Mouse (Mus musculus) myocyte (in vitro differentiated cells): ENCODE measurements at regions not wholly inside any gene's neighbourhood (a gene's known extent, or its start where the extent isn't known, plus 50 kb on each side); places are given as distances from the start of the nearest gene placed in this dataset.

ENCODE experiments used
- H3K27me3 ChIP-seq: one replicate; pipeline ENCODE4 v1.6.1; 2011; ENCODE audit not compliant: control insufficient read depth, insufficient read depth, insufficient read length
- H3K36me3 ChIP-seq: one replicate; pipeline ENCODE4 v1.6.1; 2011; ENCODE audit not compliant: control insufficient read depth, insufficient read depth
- H3K4me2 ChIP-seq: one replicate; pipeline ENCODE4 v1.6.1; 2011; ENCODE audit warnings: low read depth, control low read depth
- H3K4me3 ChIP-seq: one replicate; pipeline ENCODE4 v1.5.1; 2011; ENCODE audit warnings: mild to moderate bottlenecking, control low read depth, moderate library complexity
- H3K79me2 ChIP-seq: one replicate; pipeline ENCODE4 v1.6.1; 2011; ENCODE audit not compliant: control insufficient read depth, insufficient read depth
- H3ac ChIP-seq: one replicate; pipeline ENCODE4 v1.6.1; 2011; ENCODE audit not compliant: control insufficient read depth, insufficient read length
- CEBPB ChIP-seq: IDR thresholded peaks from 2 replicates; pipeline ENCODE4 v1.6.1; 2011; ENCODE audit warnings: mild to moderate bottlenecking, moderate library complexity; ENCODE audit not compliant: poor library complexity, insufficient read depth, severe bottlenecking
- E2F4 ChIP-seq: IDR thresholded peaks from one replicate; pipeline ENCODE4 v1.6.1; 2011; ENCODE audit warnings: mild to moderate bottlenecking, control low read depth, moderate library complexity; ENCODE audit not compliant: insufficient read depth
- MAX ChIP-seq: IDR thresholded peaks from one replicate; pipeline ENCODE4 v1.6.1; 2011; ENCODE audit warnings: low read depth, mild to moderate bottlenecking, control low read depth
- MYOD1 ChIP-seq, 3 experiments: IDR thresholded peaks; one replicate each; pipeline ENCODE4 v1.6.1; 2011; ENCODE audit warnings: control low read depth in 2 of 3, low read depth in 2 of 3, mild to moderate bottlenecking in 2 of 3, moderate library complexity in 1 of 3; ENCODE audit not compliant: insufficient read length in 2 of 3, control insufficient read depth in 1 of 3
- MYOG ChIP-seq, 3 experiments: IDR thresholded peaks; one replicate each; pipeline ENCODE4 v1.6.1; 2011; ENCODE audit warnings: control low read depth in 2 of 3, low read depth in 2 of 3, mild to moderate bottlenecking in 2 of 3; ENCODE audit not compliant: insufficient read length in 2 of 3, control insufficient read depth in 1 of 3, insufficient read depth in 1 of 3
- POLR2A ChIP-seq: IDR thresholded peaks from one replicate; pipeline ENCODE4 v1.6.1; 2011; ENCODE audit warnings: low read depth, mild to moderate bottlenecking, control low read depth, moderate library complexity; ENCODE audit not compliant: insufficient read length
- POLR2AphosphoS2 ChIP-seq: IDR thresholded peaks from one replicate; pipeline ENCODE4 v1.6.1; 2011; ENCODE audit warnings: low read depth, control low read depth; ENCODE audit not compliant: insufficient read length
- REST ChIP-seq: IDR thresholded peaks from one replicate; pipeline ENCODE4 v1.6.1; 2011; ENCODE audit warnings: mild to moderate bottlenecking, control low read depth, moderate library complexity; ENCODE audit not compliant: insufficient read depth, insufficient read length
- SRF ChIP-seq: IDR thresholded peaks from one replicate; pipeline ENCODE4 v1.6.1; 2011; ENCODE audit warnings: low read depth; ENCODE audit not compliant: control insufficient read depth, insufficient read length
- TCF12 ChIP-seq: IDR thresholded peaks from one replicate; pipeline ENCODE4 v1.6.1; 2011; ENCODE audit warnings: mild to moderate bottlenecking, control low read depth; ENCODE audit not compliant: poor library complexity, insufficient read depth, severe bottlenecking
- TCF3 ChIP-seq: IDR thresholded peaks from one replicate; pipeline ENCODE4 v1.6.1; 2011; ENCODE audit warnings: low read depth, control low read depth; ENCODE audit not compliant: insufficient read length
- USF1 ChIP-seq: IDR thresholded peaks from one replicate; pipeline ENCODE4 v1.6.1; 2011; ENCODE audit warnings: low read depth, mild to moderate bottlenecking, control low read depth, moderate library complexity

DNA sequence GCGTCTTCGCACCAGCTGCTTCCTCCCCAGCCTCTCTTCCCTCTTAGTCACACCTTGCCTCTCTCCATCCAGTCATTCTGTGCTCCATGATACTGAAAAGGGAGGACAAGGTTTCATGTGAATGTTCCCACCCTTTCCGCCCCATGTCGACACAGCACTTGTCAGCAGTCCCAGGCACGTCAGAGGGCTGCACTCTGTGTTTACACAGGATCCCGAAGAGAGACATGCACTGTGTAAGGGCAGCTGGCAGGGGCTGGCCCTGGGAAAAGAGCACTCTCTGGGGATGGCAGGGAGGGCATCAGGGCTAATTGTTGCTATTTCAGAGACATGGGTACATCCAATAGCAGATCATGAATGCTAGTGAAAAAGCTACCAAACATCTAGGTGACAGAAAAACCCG lies 77.0 kb upstream of the Wdr11 start:
- no peak overlapping the region for H3K4me2 ChIP-seq
- H3K4me3 ChIP-seq = no peak overlapping the region
- H3ac ChIP-seq = no peak overlapping the region
- TF ChIP-seq SRF (no peak), USF1 (no peak), POLR2A (no peak), CEBPB (no peak), MYOD1 (IDR thresholded peaks at IDR 0.05; ENCODE audit: control insufficient read depth in 1 of 3, insufficient read length in 2 of 3, low read depth in 2 of 3) (no peak), MAX (no peak), TCF3 (no peak), E2F4 (no peak), MYOG (IDR thresholded peaks at IDR 0.05; ENCODE audit: control insufficient read depth in 1 of 3, insufficient read depth in 1 of 3, insufficient read length in 2 of 3, low read depth in 2 of 3) (no peak), REST (no peak), POLR2AphosphoS2 (no peak), TCF12 (no peak)
- H3K27me3 ChIP-seq = peaks cover 4% of the 10 kb centered on the region
- H3K79me2 ChIP-seq = no peaks in the 10 kb centered on the region
- no peaks in the 10 kb centered on the region for H3K36me3 ChIP-seq

DNA sequence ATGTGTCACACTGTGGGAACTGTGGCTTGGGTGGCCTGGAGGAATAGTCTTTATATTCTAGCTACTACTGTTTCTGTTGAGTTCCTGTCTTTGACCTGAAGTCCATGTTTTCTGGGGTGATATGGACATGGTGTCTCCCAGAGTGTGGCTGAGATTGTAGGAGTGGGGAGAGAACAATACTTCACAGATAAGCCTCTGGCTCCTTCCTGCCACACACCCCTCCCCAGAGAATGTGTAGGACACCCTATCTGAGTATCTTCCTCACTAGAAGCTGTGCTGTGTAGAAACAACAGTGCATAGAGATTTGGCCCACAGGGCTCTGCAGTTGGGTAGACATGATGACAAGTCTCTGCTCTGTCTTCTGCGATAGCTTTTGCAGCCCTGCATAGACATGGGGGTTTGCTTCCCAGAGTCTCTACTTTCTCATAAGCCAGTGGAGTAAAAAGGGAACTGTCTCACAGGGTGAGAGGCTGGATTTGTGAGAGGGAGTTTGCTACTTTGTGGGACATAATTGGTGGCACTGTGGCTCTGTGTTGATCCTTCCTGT lies 67.2 kb upstream of the Wdr11 start:
- H3K4me2 ChIP-seq = no peak overlapping the region
- no peaks in the 10 kb centered on the region for H3K79me2 ChIP-seq
- no peaks in the 10 kb centered on the region for H3K27me3 ChIP-seq
- no peak overlapping the region for H3K4me3 ChIP-seq
- no peak overlapping the region for H3ac ChIP-seq
- no peak for TF ChIP-seq TCF12
- TF ChIP-seq POLR2A = no peak
- no peak for TF ChIP-seq POLR2AphosphoS2
- no peak for TF ChIP-seq MAX
- no peak for TF ChIP-seq REST
- TF ChIP-seq CEBPB = no peak
- no peak for TF ChIP-seq MYOD1 (IDR thresholded peaks at IDR 0.05; ENCODE audit: control insufficient read depth in 1 of 3, insufficient read length in 2 of 3, low read depth in 2 of 3)
- H3K36me3 ChIP-seq = no peaks in the 10 kb centered on the region

DNA sequence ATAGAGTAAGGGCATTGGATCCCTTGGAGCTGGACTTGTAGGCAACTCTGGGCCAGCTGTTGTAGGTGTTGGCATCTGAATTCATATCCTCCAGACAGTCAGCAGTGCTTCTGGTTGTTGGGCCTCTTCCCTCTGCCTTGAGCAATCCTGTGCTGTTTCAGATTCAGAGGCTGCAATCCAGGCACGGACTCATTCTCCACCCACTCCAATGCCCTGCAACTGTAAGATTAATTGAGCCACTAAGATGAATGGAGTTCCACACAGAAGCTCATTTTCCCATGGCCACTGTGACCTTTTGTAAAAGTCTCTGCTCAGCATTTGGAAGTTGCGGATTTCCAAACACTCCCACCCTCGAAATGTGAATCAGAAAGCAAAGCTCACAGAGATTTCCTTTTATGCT lies 65.7 kb upstream of the Wdr11 start:
- H3K4me3 ChIP-seq = no peak overlapping the region
- H3K36me3 ChIP-seq = no peaks in the 10 kb centered on the region
- no peaks in the 10 kb centered on the region for H3K79me2 ChIP-seq
- H3ac ChIP-seq = no peak overlapping the region
- TF ChIP-seq POLR2A = no peak
- H3K4me2 ChIP-seq = no peak overlapping the region
- no peaks in the 10 kb centered on the region for H3K27me3 ChIP-seq

DNA sequence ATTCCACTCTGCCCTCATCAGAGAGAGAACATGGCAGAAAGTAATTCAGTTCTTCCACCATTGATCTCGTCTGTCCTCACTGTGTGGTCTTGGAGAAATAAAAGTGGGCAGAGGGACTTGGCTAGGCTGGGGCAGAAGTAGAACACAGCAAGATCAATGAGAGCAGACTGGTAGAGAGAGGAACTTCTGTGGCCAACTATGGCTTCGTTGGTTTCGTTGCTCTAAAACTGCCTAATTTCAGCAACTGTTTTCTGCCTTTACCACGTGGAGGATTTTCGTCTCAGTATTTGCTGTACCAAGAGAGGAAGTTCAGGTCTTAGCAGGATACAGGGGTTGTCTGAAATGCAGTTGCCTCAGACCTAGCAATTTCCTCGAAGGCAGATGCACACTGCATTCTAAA lies 63.4 kb upstream of the Wdr11 start:
- no peak overlapping the region for H3K4me2 ChIP-seq
- TF ChIP-seq CEBPB (no peak), TCF12 (no peak), TCF3 (no peak), REST (no peak), SRF (no peak), POLR2AphosphoS2 (no peak), USF1 (no peak), MAX (no peak), E2F4 (no peak), POLR2A (no peak), MYOG (IDR thresholded peaks at IDR 0.05; ENCODE audit: control insufficient read depth in 1 of 3, insufficient read depth in 1 of 3, insufficient read length in 2 of 3, low read depth in 2 of 3) (no peak), MYOD1 (IDR thresholded peaks at IDR 0.05; ENCODE audit: control insufficient read depth in 1 of 3, insufficient read length in 2 of 3, low read depth in 2 of 3) (no peak)
- no peaks in the 10 kb centered on the region for H3K79me2 ChIP-seq
- no peaks in the 10 kb centered on the region for H3K36me3 ChIP-seq
- no peak overlapping the region for H3K4me3 ChIP-seq
- H3K27me3 ChIP-seq = no peaks in the 10 kb centered on the region
- H3ac ChIP-seq = no peak overlapping the region

DNA sequence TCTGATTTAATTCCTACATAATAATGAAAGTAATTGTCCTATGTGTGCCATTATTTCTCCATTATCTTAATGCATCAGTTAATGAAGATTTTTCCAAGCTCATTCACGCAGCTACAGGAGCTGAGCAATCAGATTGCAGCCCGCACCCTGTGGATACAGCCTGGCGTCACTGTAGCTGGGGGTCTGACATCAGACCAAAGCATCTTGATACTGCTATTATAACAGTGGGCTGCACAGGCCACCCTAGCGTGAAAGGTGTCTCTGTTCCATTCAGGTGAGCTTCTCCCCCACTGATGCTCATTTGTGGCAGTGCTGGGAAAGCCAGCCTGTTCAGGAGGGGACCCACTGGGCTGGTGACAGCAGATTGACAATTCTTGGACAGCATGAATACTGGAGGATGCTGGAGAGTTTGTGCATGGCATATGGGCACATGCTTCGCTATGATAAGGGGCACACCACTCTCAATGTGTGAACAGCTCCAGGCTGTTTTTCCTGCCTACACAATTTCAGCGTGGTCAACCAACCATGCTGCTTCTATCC lies 58.2 kb upstream of the Wdr11 start:
- Histone ChIP-seq H3K27me3 (no peaks in the 10 kb centered on the region), H3K4me2 (no peak overlapping the region), H3K36me3 (no peaks in the 10 kb centered on the region), H3K4me3 (no peak overlapping the region), H3K79me2 (no peaks in the 10 kb centered on the region), H3ac (no peak overlapping the region)
- TF ChIP-seq CEBPB (no peak), MAX (no peak), USF1 (no peak), REST (no peak)
